Mouse (Mus musculus): Measurements from ENCODE around the gene Sema3b.

DNA sequence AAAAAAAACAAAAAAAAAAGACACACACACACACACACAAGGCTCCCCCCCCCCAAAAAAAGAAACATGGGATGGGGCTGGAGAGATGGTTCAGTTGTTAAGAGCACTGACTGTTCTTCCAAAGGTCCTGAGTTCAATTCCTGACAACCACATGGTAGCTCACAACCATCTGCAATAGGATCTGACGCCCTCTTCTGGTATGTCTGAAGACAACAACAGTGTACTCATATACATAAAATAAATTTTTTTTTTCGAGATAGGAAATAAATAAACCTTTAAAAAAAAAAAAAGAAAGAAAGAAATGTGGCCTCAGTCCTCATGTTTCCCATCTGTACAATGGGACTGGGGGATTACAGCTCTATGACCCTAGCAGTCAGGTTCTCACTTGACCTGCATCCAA, 8.4 kb upstream of the Sema3b start:
- TF ChIP-seq GATA1 (IDR thresholded peaks at IDR 0.05; ENCODE audit: borderline replicate concordance, low read length) (no peak), FLI1 (IDR thresholded peaks at IDR 0.05; ENCODE audit: low read length) (no peak)
